Mouse (Mus musculus): ENCODE data around the gene Hist1h2af. TPM values are rescaled to one million over a fixed set of nuclear protein-coding genes. Genes with fewer than 3 reads are reported as not detected.

Gene Hist1h2af
- polyA plus RNA-seq, 1 experiment: 98.1 TPM

- Histone ChIP-seq H3K79me2 (ENCODE audit: control insufficient read depth, insufficient read depth) (no peaks in the 10 kb centered on the region), H3ac (ENCODE audit: control insufficient read depth, insufficient read length, low read depth) (no peak overlapping the region), H3K36me3 (ENCODE audit: control insufficient read depth, insufficient read depth) (no peaks in the 10 kb centered on the region), H3K27me3 (ENCODE audit: control insufficient read depth, insufficient read depth, insufficient read length) (no peaks in the 10 kb centered on the region), H3K79me3 (ENCODE audit: low read depth) (no peaks in the 10 kb centered on the region), H3K4me3 (ENCODE audit: insufficient read depth, poor library complexity, severe bottlenecking) (peak overlapping the region; percentile 31)
- no peak for TF ChIP-seq MYOG (IDR thresholded peaks at IDR 0.05; ENCODE audit: control insufficient read depth, extremely low read depth, insufficient read length)
- no peak for TF ChIP-seq CTCF (IDR thresholded peaks at IDR 0.05; ENCODE audit: control insufficient read depth, insufficient read depth, insufficient read length)
- no peak for TF ChIP-seq CEBPB (IDR thresholded peaks at IDR 0.05; ENCODE audit: low read depth)
- no peak for TF ChIP-seq FOSL1 (IDR thresholded peaks at IDR 0.05; ENCODE audit: insufficient read depth, low read length, poor library complexity, severe bottlenecking)
- TF ChIP-seq MAX (IDR thresholded peaks at IDR 0.05): no peak
- TF ChIP-seq USF1 (IDR thresholded peaks at IDR 0.05; ENCODE audit: low read depth): no peak
- TF ChIP-seq MYOD1 (IDR thresholded peaks at IDR 0.05; ENCODE audit: control insufficient read depth, insufficient read length, low read depth): no peak
These were observed 16.7 kb upstream of the Hist1h2af start for GRCm38 (mm10) chr13:23516822-23517602.

- Histone ChIP-seq H3K79me2 (ENCODE audit: control insufficient read depth, insufficient read depth) (no peaks in the 10 kb centered on the region), H3K79me3 (ENCODE audit: low read depth) (no peaks in the 10 kb centered on the region), H3K36me3 (ENCODE audit: control insufficient read depth, insufficient read depth) (no peaks in the 10 kb centered on the region), H3K4me3 (ENCODE audit: insufficient read depth, poor library complexity, severe bottlenecking) (peak overlapping the region; percentile 33), H3K27me3 (ENCODE audit: control insufficient read depth, insufficient read depth, insufficient read length) (no peaks in the 10 kb centered on the region), H3ac (ENCODE audit: control insufficient read depth, insufficient read length, low read depth) (peak overlapping the region; percentile 40)
- TF ChIP-seq MYOD1 (IDR thresholded peaks at IDR 0.05; ENCODE audit: control insufficient read depth, insufficient read length, low read depth) (no peak), CEBPB (IDR thresholded peaks at IDR 0.05; ENCODE audit: low read depth) (peak; percentile 14)
These were observed 16.0 kb upstream of the Hist1h2af start for GRCm38 (mm10) chr13:23517603-23518294.

- H3K36me3 ChIP-seq (ENCODE audit: control insufficient read depth, insufficient read depth): no peaks in the 10 kb centered on the region
- no peaks in the 10 kb centered on the region for H3K79me2 ChIP-seq (ENCODE audit: control insufficient read depth, insufficient read depth)
- no peaks in the 10 kb centered on the region for H3K27me3 ChIP-seq (ENCODE audit: control insufficient read depth, insufficient read depth, insufficient read length)
- TF ChIP-seq CTCF (IDR thresholded peaks at IDR 0.05; ENCODE audit: control insufficient read depth, insufficient read depth, insufficient read length) (no peak), USF1 (IDR thresholded peaks at IDR 0.05; ENCODE audit: low read depth) (no peak), FOSL1 (IDR thresholded peaks at IDR 0.05; ENCODE audit: insufficient read depth, low read length, poor library complexity, severe bottlenecking) (no peak), MYOG (IDR thresholded peaks at IDR 0.05; ENCODE audit: control insufficient read depth, extremely low read depth, insufficient read length) (no peak), MAX (IDR thresholded peaks at IDR 0.05) (no peak), CEBPB (IDR thresholded peaks at IDR 0.05; ENCODE audit: low read depth) (no peak), MYOD1 (IDR thresholded peaks at IDR 0.05; ENCODE audit: control insufficient read depth, insufficient read length, low read depth) (no peak)
- no peak overlapping the region for H3ac ChIP-seq (ENCODE audit: control insufficient read depth, insufficient read length, low read depth)
- H3K4me3 ChIP-seq (ENCODE audit: insufficient read depth, poor library complexity, severe bottlenecking): peak overlapping the region; percentile 33
- H3K79me3 ChIP-seq (ENCODE audit: low read depth): no peaks in the 10 kb centered on the region
These were observed 15.5 kb upstream of the Hist1h2af start for GRCm38 (mm10) chr13:23518295-23518603.

GRCm38 (mm10) chr13:23518885-23519284 is 14.8 kb upstream of the Hist1h2af start:
- no peaks in the 10 kb centered on the region for H3K79me2 ChIP-seq (ENCODE audit: control insufficient read depth, insufficient read depth)
- peak overlapping the region; percentile 33 for H3K4me3 ChIP-seq (ENCODE audit: insufficient read depth, poor library complexity, severe bottlenecking)
- peak overlapping the region; percentile 24 for H3ac ChIP-seq (ENCODE audit: control insufficient read depth, insufficient read length, low read depth)
- no peaks in the 10 kb centered on the region for H3K36me3 ChIP-seq (ENCODE audit: control insufficient read depth, insufficient read depth)
- H3K27me3 ChIP-seq (ENCODE audit: control insufficient read depth, insufficient read depth, insufficient read length): no peaks in the 10 kb centered on the region
- TF ChIP-seq USF1 (IDR thresholded peaks at IDR 0.05; ENCODE audit: low read depth): no peak
- no peaks in the 10 kb centered on the region for H3K79me3 ChIP-seq (ENCODE audit: low read depth)

- Histone ChIP-seq H3K4me3 (ENCODE audit: insufficient read depth, poor library complexity, severe bottlenecking) (peak overlapping the region; percentile 33), H3K36me3 (ENCODE audit: control insufficient read depth, insufficient read depth) (no peaks in the 10 kb centered on the region), H3ac (ENCODE audit: control insufficient read depth, insufficient read length, low read depth) (no peak overlapping the region), H3K79me3 (ENCODE audit: low read depth) (no peaks in the 10 kb centered on the region), H3K27me3 (ENCODE audit: control insufficient read depth, insufficient read depth, insufficient read length) (no peaks in the 10 kb centered on the region), H3K79me2 (ENCODE audit: control insufficient read depth, insufficient read depth) (no peaks in the 10 kb centered on the region)
- TF ChIP-seq MYOG (IDR thresholded peaks at IDR 0.05; ENCODE audit: control insufficient read depth, extremely low read depth, insufficient read length): no peak
- no peak for TF ChIP-seq FOSL1 (IDR thresholded peaks at IDR 0.05; ENCODE audit: insufficient read depth, low read length, poor library complexity, severe bottlenecking)
- TF ChIP-seq USF1 (IDR thresholded peaks at IDR 0.05; ENCODE audit: low read depth): no peak
- no peak for TF ChIP-seq MYOD1 (IDR thresholded peaks at IDR 0.05; ENCODE audit: control insufficient read depth, insufficient read length, low read depth)
- no peak for TF ChIP-seq CTCF (IDR thresholded peaks at IDR 0.05; ENCODE audit: control insufficient read depth, insufficient read depth, insufficient read length)
- no peak for TF ChIP-seq MAX (IDR thresholded peaks at IDR 0.05)
- TF ChIP-seq CEBPB (IDR thresholded peaks at IDR 0.05; ENCODE audit: low read depth): peak; percentile 26
These were observed 14.3 kb upstream of the Hist1h2af start for GRCm38 (mm10) chr13:23519416-23519815.

GRCm38 (mm10) chr13:23521703-23522102 is 12.0 kb upstream of the Hist1h2af start:
- Histone ChIP-seq H3K36me3 (ENCODE audit: control insufficient read depth, insufficient read depth) (no peaks in the 10 kb centered on the region), H3K27me3 (ENCODE audit: control insufficient read depth, insufficient read depth, insufficient read length) (no peaks in the 10 kb centered on the region), H3K4me3 (ENCODE audit: insufficient read depth, poor library complexity, severe bottlenecking) (no peak overlapping the region), H3K79me2 (ENCODE audit: control insufficient read depth, insufficient read depth) (no peaks in the 10 kb centered on the region), H3ac (ENCODE audit: control insufficient read depth, insufficient read length, low read depth) (no peak overlapping the region), H3K79me3 (ENCODE audit: low read depth) (no peaks in the 10 kb centered on the region)
- no peak for TF ChIP-seq MAX (IDR thresholded peaks at IDR 0.05)
- no peak for TF ChIP-seq CEBPB (IDR thresholded peaks at IDR 0.05; ENCODE audit: low read depth)
- TF ChIP-seq MYOG (IDR thresholded peaks at IDR 0.05; ENCODE audit: control insufficient read depth, extremely low read depth, insufficient read length): no peak
- TF ChIP-seq MYOD1 (IDR thresholded peaks at IDR 0.05; ENCODE audit: control insufficient read depth, insufficient read length, low read depth): no peak
- no peak for TF ChIP-seq USF1 (IDR thresholded peaks at IDR 0.05; ENCODE audit: low read depth)
- TF ChIP-seq FOSL1 (IDR thresholded peaks at IDR 0.05; ENCODE audit: insufficient read depth, low read length, poor library complexity, severe bottlenecking): no peak

Measured in C2C12 (cell line).